Mouse (Mus musculus) embryo, embryonic 10.5 days (tissue): ENCODE measurements at regions not wholly inside any gene's neighbourhood (a gene's known extent, or its start where the extent isn't known, plus 50 kb on each side); places are given as distances from the start of the nearest gene placed in this dataset.
"Not testable (repeated sequence)": the region's sequence is repeated elsewhere in the genome, so short reads cannot be mapped to it uniquely, and the experiment has no call there.

ENCODE experiments used
- DNase-seq: peaks from one replicate; pipeline ENCODE4 v3.0.0-alpha.2; 2015; ENCODE audit warnings: low spot score

DNA sequence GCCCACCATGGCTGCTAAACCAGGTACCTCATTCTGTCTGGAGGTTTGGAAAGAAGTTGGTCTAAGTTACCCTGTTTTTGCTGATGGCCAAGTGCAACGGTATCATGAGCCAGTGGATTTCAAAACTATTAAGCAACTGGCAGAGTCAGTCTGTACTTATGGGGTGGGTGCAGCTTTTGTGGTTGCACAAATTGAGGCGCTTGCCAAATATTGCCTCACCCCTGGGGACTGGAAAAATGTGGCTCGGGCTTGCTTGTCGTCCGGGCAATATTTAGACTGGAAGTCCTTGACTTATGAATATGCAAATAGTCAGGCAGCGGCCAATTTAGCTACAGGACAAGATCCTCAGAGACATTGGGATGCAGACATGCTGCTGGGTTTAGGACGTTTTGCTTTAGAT is 110.2 kb downstream of the Olfr164 start:
- no peak for DNase-seq

DNA sequence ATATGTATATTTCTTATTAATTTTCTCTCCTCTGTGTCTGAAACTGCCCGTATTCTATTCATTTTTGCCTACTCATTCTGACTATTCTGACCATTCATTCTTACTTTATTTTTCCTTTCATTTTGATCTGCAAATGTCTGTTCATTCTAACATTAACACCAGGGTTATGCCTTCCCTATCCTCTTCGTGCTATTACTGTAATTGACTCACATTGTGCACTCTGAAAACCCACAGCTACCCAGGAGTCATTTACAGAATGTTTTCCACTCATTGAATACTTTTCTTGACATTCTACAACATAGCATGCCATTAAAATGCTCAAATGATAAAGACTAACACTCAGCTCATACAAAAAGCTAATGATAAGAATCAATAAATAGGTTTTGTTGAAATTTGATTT is 112.9 kb downstream of the Olfr164 start:
- DNase-seq, result no peak

DNA sequence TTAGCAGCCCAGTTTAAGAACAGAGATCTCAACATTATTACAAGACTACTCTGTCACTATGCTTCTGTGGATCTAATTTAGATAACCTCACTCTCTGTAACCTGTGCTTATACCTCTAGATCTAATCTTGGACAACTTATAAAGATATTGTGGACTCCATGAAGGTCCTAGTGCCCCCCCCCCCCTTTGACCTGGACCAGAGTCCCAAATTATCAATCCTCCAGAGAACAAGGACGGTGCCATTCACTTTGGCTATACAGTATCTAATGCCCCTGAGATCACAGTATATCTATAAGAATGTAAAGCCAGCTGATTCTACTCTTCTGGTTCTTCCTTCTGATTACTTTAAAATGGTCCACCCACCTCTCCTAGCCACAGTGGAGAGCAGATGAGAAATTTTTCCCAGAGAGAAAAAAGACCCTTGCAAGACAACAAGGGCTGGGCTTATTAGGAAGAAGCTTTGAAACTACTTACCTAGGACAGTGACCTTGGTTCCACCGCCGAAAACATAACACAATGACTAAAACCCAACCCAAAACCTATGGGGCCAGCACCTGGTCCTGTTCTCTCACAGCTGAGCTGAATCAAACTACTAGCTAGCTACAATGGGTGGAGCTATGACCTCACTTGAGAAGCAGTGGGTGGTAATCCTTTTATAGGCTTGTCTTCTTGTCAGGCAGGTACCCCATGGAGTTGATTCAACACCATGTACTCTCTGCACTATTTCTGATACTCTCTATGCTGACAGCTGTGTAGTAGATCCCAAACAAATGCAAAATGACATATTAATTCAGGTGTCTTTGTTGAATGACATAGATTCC is 113.9 kb downstream of the Olfr164 start:
- no peak for DNase-seq

DNA sequence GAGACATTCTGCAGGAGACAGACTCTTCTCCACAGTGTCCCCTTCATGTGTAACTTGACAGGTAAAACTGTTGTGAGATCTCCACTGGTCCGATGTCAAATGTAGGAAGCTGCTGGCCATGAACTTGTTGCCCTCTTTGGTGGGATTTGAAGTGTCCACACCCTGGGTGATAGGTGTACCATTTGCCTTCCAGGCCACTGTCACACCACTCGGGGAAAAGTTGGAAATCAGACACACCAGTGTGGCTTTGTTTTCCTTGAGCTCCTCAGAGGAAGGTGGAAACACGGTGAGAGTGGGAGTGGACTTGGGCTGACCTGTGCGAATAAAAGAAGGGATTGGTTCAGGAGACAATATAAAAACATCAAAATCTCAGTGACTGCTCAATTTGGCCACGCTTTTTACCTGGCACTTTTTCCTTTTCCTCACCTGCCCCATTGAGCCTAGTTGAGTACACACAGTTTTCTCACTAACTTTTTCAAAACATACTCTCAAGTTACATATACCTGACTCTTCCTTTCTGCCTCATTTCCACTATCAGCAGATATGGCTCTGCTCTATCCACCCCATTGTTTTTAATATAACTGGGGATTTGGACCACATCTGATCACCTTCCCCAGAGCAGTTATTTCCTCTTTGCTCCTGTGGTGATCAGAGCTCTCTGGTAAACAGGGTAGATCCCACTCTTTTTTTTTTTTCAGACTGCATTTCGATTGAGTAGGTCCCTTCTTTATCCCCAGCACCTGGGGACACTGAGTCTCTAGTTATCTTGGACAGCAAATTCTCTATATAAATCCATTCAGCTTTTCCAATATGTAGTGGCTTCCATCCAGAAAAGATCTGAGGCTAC is 115.1 kb downstream of the Olfr164 start:
- no peak for DNase-seq

DNA sequence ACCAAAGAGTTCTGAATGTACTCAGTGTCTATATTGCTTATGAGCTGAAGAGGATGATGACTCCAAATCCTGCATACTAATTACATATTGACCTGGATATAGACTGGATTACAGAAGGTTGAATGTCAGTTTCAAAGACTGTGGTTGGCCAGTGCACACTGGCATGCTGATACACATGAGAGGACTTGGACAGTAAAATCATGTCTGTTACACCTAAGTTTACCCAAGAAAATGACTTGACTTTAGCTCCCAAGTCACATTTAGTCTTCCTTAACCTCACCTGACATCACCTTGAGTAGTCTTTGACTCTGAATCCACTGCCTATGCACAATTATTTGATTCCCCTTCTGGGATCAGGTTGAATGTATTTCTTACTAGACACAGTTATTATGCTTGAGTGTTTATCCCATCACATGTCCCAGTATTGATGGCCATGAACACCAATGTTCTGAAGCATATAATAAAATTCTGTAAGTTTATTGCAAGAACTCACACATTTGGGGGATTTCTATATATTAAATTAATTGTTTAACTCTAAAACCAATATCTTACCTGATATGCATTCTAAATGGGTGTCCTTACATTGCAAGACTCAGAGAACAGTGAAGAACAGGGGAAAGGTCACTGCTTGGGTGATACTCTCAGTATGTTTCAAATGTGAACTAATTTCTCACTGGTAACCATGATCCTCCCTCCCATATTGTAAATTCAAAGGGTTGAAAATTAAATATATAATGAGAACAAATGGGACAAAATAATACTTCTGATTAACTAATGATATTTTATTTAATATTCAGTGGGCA is 116.0 kb downstream of the Olfr164 start:
- no peak for DNase-seq

DNA sequence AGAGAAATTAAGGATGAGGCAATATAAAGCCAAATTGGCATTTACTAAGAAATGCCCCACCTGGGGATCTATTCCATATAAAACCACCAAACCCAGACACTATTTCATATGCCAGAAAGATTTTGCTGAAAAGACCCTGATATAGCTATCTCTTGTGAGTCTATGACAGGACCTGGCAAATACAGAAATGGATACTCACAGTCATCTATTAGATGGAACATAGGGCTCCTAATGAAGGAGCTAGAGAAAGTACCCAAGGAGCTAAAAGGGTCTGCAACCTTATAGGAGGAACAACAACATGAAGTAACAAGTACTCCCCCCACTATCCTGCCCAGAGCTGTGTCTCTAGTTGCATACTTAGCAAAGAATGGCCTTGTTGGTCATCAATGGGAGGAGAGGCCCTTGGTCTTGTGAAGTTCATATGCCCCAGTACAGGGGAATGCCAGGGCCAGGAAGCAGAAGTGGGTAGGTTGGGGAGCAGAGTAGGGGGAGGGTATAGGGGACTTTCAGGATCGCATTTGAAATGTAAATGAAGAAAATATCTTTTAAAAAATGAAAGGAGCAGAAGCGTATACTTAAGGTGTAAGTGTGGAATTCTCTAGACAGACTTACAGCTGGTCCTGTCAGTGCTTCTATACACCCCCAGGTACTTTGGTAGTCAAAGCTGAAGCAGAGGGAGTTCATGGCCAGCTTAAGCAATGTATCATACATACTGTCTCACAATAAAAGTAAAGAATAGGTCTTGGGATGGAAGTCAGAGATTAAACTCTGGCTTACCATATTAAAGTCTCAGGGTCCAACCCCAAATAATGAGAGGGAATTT is 128.2 kb downstream of the Olfr164 start:
- no peak for DNase-seq

DNA sequence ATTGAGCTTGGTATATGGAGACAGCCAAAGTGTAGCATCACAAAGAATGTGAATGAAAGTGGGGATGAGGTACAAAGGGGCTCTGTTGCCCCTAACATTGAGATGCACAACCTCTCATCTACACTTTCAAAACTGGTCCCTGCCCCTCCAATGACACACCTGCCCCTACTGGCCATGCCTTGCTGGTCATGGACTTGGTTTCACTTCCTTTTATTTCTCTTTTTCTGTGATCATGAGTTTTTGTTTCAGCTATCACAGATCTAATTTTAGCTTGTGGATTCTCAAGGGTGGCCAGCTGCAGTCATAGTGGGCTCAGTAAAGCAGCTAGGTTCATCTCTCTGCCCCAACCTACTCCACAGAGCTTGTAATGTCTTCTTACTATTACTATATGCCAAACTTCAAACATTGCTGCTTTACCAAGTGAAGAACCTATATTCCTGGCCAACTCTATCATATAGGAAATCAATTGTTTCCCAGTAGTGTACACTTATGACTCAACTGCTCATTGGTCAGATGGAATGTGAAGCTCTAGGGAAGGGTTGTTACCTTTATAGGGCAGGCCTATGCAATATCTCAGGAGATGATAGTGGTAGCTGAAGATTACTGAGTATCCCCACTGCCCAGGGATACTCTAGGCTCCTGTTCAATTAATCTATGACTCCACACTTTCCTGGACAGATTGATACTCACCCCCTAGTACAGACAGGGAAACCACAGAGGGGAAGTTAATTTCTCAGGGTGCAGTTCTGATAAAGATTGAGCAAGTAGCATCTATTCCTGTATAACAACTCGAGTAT is 134.5 kb downstream of the Olfr164 start:
- DNase-seq, result no peak

DNA sequence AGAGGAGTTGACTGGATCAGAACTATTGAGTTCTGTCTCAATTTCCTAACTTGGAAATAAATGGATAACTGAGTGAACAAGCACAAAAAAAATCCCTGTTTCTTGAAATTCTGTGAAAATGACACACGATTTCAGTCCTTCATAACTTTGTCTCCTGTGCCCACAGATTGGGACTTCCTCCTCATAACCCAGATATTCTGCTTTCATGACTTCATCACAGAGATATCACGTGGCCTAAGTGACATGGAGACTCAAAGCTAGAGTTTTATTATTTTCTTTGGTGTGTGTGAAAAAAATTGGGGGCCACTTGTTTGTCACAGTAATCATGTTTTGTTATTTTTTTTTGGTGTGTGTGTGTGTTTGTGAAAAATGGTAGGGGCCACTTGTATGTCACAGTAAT is 160.8 kb downstream of the Olfr164 start:
- DNase-seq, result no peak

DNA sequence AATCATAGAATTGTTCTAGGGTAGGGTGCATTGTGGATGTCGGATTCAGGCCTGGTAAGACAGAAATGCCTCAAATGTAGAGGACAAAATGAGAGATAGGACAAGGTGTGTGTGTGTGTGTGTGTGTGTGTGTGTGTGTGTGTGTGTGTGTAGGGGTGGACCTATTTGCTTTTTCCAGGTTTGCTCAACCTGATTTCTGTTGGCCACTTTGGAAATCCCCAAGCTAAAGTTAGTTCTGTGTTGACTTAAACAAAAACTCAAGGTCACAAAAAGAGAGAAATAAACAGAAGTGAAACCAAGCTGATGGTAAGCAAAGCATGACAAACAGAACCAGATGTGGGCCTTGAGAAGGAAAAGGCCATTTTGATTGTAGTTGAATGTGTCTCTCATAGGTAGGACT is 161.4 kb downstream of the Olfr164 start:
- not testable (repeated sequence) for DNase-seq

DNA sequence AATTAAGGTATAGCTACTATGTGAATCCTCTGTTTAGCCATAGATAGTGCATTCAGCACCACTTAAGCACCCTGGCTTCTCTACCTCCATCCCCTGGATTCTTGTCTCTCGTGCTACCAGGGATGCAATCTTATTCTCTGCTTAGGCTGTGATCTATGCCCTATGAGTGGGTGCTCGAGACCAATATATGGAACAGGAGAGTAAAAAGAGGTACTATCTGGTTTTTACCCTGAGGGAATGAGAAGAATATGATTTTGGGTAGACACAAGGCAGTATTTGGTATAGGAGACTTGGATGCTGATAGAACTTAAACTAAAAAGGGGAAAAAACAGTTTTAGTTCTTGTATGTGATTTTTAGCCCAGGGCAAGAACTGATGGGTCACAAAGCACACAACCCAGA is 162.8 kb downstream of the Olfr164 start:
- no peak for DNase-seq

DNA sequence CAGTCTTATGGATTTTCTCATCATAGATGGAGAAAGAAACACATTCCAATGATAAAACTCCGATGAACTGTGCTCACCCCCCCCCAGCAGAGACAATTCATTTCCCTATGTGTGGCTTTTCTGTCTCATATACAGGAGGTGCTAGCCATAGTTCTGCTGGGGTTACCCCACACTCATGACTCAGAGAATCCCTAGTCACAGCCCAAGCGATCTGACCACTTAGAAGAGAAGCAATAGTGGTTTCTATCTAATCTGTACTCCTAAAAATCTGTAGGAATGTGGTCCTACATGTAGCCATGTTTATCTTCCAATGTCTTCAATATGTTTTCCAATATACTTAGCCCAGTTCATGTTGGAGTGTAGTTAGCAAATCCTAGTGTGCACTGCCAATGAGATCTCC is 163.3 kb downstream of the Olfr164 start:
- no peak for DNase-seq

DNA sequence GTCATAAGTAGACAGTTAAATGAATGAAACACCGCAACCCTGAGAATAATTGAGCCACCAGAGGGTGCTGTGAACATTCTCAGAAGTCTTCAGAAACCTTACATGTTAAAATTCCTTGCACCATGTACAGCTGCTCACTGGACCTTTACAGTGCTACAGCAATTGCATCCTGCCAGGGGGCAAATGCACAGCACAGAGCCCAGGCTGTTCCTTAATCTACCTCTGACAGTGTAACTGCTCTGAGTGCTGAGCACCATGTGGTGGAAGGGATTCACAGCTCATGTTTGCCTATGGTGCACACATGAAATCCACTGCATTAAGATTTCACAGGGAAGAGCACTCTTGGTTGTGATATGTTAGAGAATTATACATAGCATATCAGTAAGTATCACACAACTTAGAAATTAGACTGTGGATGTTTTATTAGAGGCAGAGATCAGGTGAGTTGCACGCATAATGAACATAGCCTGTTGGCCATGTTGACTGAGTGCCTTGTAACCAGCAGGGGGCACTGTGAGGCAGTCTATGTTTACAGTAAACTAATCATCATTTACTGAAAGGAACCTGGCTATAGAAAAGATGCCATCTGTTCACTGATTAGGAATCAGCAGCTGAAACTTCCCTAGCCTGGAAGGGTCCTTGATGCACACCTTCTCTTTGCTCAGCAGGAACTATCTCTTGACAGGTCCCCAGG is 167.4 kb downstream of the Olfr164 start:
- DNase-seq, result peak; percentile 1
